Mouse (Mus musculus): Measurements from ENCODE around the gene Olfr533.

DNA sequence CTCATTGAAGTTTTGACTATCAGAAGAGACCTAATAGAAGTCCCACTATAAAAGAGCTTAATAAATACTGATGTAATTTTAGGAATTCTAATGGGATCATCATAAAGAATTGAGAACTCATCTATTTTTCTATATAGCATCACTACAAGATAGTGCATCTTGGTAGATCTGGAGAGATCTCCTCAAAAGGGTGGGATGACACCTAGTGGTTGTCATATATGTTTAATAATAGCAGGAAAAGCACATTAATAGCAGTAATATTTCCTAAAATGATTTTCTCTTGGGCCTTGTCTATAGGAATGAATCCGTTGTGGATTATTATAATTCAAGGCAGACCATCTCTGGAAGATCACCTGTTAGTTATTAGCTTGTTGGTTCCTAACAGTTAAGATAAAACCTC, 20.0 kb upstream of the Olfr533 start:
- TF ChIP-seq CTCF (IDR thresholded peaks at IDR 0.05; ENCODE audit: low read depth) (no peak), EP300 (optimal IDR thresholded peaks at IDR 0.05) (no peak)

All from stomach, postnatal 0 days (tissue).